Comparison of ENCODE assay signal across 7 mouse cellular contexts in genomic region chr3:104863786-104864650, GRCm38 (mm10). TPM values are rescaled to one million over a fixed set of nuclear protein-coding genes. Genes with fewer than 3 reads are reported as not detected.
DNase-seq lines count a peak whose midpoint lies in the region; ATAC-seq and TF ChIP-seq lines count a peak whose summit lies in the region.

Gene St7l, plus strand, starts transcription at chr3:104864005.
Gene Capza1, minus strand, starts transcription at chr3:104864505.

- TF ChIP-seq CTCF in spleen, adult 2 months (IDR thresholded peaks at IDR 0.05; ENCODE audit: extremely low read depth, insufficient read depth, insufficient read length, insufficient replicate concordance): no peak

- H3K27me3 ChIP-seq in embryonic facial prominence, embryonic 10.5 days (replicated peaks; ENCODE audit: low read depth, poor library complexity, severe bottlenecking): no peaks in the 10 kb centered on the region
- no peaks in the 10 kb centered on the region for H3K27me3 ChIP-seq in limb, embryonic 10.5 days (ENCODE audit: low read depth, poor library complexity, severe bottlenecking)
- no peaks in the 10 kb centered on the region for H3K27me3 ChIP-seq in midbrain, embryonic 13.5 days
- no peaks in the 10 kb centered on the region for H3K27me3 ChIP-seq in spleen, adult 2 months (ENCODE audit: control insufficient read depth, insufficient read depth, low read length)

- H3K36me3 ChIP-seq in embryonic facial prominence, embryonic 10.5 days (replicated peaks): peaks cover 15% of the 10 kb centered on the region
- H3K36me3 ChIP-seq in limb, embryonic 10.5 days: peaks cover 26% of the 10 kb centered on the region
- H3K36me3 ChIP-seq in midbrain, embryonic 13.5 days: peaks cover 5% of the 10 kb centered on the region; the same call in 1 of the 2 replicates
- H3K36me3 ChIP-seq in spleen, adult 2 months (ENCODE audit: control insufficient read depth, insufficient read depth, low read length): no peaks in the 10 kb centered on the region

- peak; percentile 95 for TF ChIP-seq POLR2A in spleen, adult 2 months (IDR thresholded peaks at IDR 0.05; ENCODE audit: low read depth, low read length)

- under 1% methylated on average over 43 of the region's 43 CpGs for whole genome bisulfite sequencing in embryonic facial prominence, embryonic 10.5 days
- WGBS in limb, embryonic 10.5 days: under 1% methylated on average over 43 of the region's 43 CpGs
- 0% methylated on average over 43 of the region's 43 CpGs for WGBS in midbrain, embryonic 13.5 days
- WGBS in spleen, adult 2 months: under 1% methylated on average over 43 of the region's 43 CpGs

- H3K9ac ChIP-seq in midbrain, embryonic 13.5 days (replicated peaks): peak within 1 kb of the TSS; percentile 93

- ATAC-seq in granulocyte monocyte progenitor cell, adult 5-6 weeks (replicated peaks; ENCODE audit: poor library complexity, severe bottlenecking): peak; percentile 80
- ATAC-seq in midbrain, embryonic 13.5 days: peak; percentile 98

- peaks cover 34% of the 10 kb centered on the region for H3K4me1 ChIP-seq in embryonic facial prominence, embryonic 10.5 days
- peaks cover 31% of the 10 kb centered on the region for H3K4me1 ChIP-seq in limb, embryonic 10.5 days
- H3K4me1 ChIP-seq in midbrain, embryonic 13.5 days (replicated peaks): peaks cover 38% of the 10 kb centered on the region
- peaks cover 12% of the 10 kb centered on the region for H3K4me1 ChIP-seq in spleen, adult 2 months (ENCODE audit: control insufficient read depth, insufficient read depth, insufficient read length)

- DNase-seq in adrenal gland, postnatal 14 days: peak; percentile 95
- DNase-seq in embryonic facial prominence, embryonic 10.5 days (ENCODE audit: low spot score): peak; percentile 93
- peak; percentile 88 for DNase-seq in kidney, adult 11 months
- peak; percentile 92 for DNase-seq in limb, embryonic 10.5 days (ENCODE audit: low spot score)
- peak; percentile 71 to 87 for DNase-seq in spleen, adult 2 months (ENCODE audit: low read depth in 1 of 2, low spot score in 2 of 2)

- H3K4me2 ChIP-seq in midbrain, embryonic 13.5 days (replicated peaks): peak within 1 kb of the TSS; percentile 85

- H3K27ac ChIP-seq in embryonic facial prominence, embryonic 10.5 days (replicated peaks): peak within 1 kb of the TSS; percentile 97
- peak within 1 kb of the TSS; percentile 97 for H3K27ac ChIP-seq in limb, embryonic 10.5 days
- peak within 1 kb of the TSS; percentile 95 for H3K27ac ChIP-seq in midbrain, embryonic 13.5 days
- H3K27ac ChIP-seq in spleen, adult 2 months (ENCODE audit: insufficient read depth, low read length): peak within 1 kb of the TSS; percentile 99

- H3K4me3 ChIP-seq in embryonic facial prominence, embryonic 10.5 days: peak within 1 kb of the TSS; percentile 98
- H3K4me3 ChIP-seq in limb, embryonic 10.5 days: peak within 1 kb of the TSS; percentile 98
- H3K4me3 ChIP-seq in midbrain, embryonic 13.5 days (replicated peaks): peak within 1 kb of the TSS; percentile 93
- H3K4me3 ChIP-seq in spleen, adult 2 months (ENCODE audit: extremely low read depth, insufficient read depth, insufficient read length): peak within 1 kb of the TSS; percentile 87

- no peaks in the 10 kb centered on the region for H3K9me3 ChIP-seq in embryonic facial prominence, embryonic 10.5 days
- H3K9me3 ChIP-seq in limb, embryonic 10.5 days (replicated peaks): no peaks in the 10 kb centered on the region
- H3K9me3 ChIP-seq in midbrain, embryonic 13.5 days: no peaks in the 10 kb centered on the region

RNA-seq across cellular contexts. Expression of gene St7l, which starts in this region (rescaled TPM):
- 38.6 and 42.0 TPM in 2 replicates for total RNA-seq in adrenal gland, postnatal 14 days (2021)
- polyA plus RNA-seq in embryonic facial prominence, embryonic 10.5 days (2016; fragmentation: Nextera tagmentation; extraction: Ambion mirVana): 29.0 and 31.7 TPM in 2 replicates
- 19.7 and 27.5 TPM in 2 replicates for total RNA-seq in granulocyte monocyte progenitor cell, adult 5-6 weeks (2014; fragmentation: Nextera tagmentation)
- total RNA-seq in granulocyte monocyte progenitor cell, adult 5-6 weeks (2017): 18.4 and 30.3 TPM in 2 replicates
- 25.8 and 31.0 TPM in 2 replicates for polyA plus RNA-seq in limb, embryonic 10.5 days (2016; fragmentation: Nextera tagmentation; extraction: Ambion mirVana)
- 35.7 and 38.7 TPM in 2 replicates for polyA plus RNA-seq in midbrain, embryonic 13.5 days (2015; fragmentation: Nextera tagmentation; extraction: Ambion mirVana)
- 4.5 and 5.3 TPM in 2 replicates for polyA plus RNA-seq in spleen, adult 2 months (2012; rRNA removed)

RNA-seq across cellular contexts. Expression of gene Capza1, which starts in this region (rescaled TPM):
- total RNA-seq in adrenal gland, postnatal 14 days (2021): 101 and 105 TPM in 2 replicates
- polyA plus RNA-seq in embryonic facial prominence, embryonic 10.5 days (2016; fragmentation: Nextera tagmentation; extraction: Ambion mirVana): 191 and 198 TPM in 2 replicates
- total RNA-seq in granulocyte monocyte progenitor cell, adult 5-6 weeks (2014; fragmentation: Nextera tagmentation): 194 and 247 TPM in 2 replicates
- total RNA-seq in granulocyte monocyte progenitor cell, adult 5-6 weeks (2017): 262 and 322 TPM in 2 replicates
- 188 and 200 TPM in 2 replicates for polyA plus RNA-seq in limb, embryonic 10.5 days (2016; fragmentation: Nextera tagmentation; extraction: Ambion mirVana)
- polyA plus RNA-seq in midbrain, embryonic 13.5 days (2015; fragmentation: Nextera tagmentation; extraction: Ambion mirVana): 197 and 201 TPM in 2 replicates
- polyA plus RNA-seq in spleen, adult 2 months (2012; rRNA removed): 26.4 and 29.6 TPM in 2 replicates

Comparison
In these comparisons a context has a peak if more than half of its experiments do, and no peak if none do; other contexts are left out.
1. Peak in every context shown above with its lines: DNase-seq, ATAC-seq, H3K4me3 ChIP-seq and H3K27ac ChIP-seq.